Mouse (Mus musculus) limb, embryonic 13.5 days (tissue): ENCODE results near the gene Klf3. TPM values are rescaled to one million over a fixed set of nuclear protein-coding genes. Genes with fewer than 3 reads are reported as not detected.

Experiments used
- ATAC-seq: fragments of 200-750 bp; cut with Nextera tagmentation; 2 replicates; pipeline ENCODE4 v1.8.0; 2017; ENCODE audit warnings: low read depth, moderate number of reproducible peaks, moderate TSS enrichment; ENCODE audit not compliant: low FRiP score
- H3K27ac ChIP-seq: fragments of 300-500 bp; sonication (generic); 2 replicates; pipeline ENCODE4 v1.5.1; 2015; ENCODE audit warnings: inconsistent platforms, mild to moderate bottlenecking, moderate library complexity
- H3K27me3 ChIP-seq: fragments of 300-500 bp; sonication (generic); 2 replicates; pipeline ENCODE4 v1.6.1; 2015; ENCODE audit warnings: mild to moderate bottlenecking, inconsistent platforms
- H3K36me3 ChIP-seq: fragments of 300-500 bp; sonication (generic); 2 replicates; pipeline ENCODE4 v1.6.1; 2015; ENCODE audit warnings: inconsistent platforms, mild to moderate bottlenecking, moderate library complexity
- H3K4me1 ChIP-seq: fragments of 300-500 bp; sonication (generic); 2 replicates; pipeline ENCODE4 v1.6.1; 2015; ENCODE audit warnings: inconsistent platforms
- H3K4me2 ChIP-seq: fragments of 300-500 bp; sonication (generic); replicated peaks from 2 replicates; pipeline ENCODE4 v1.6.1; 2015; ENCODE audit warnings: inconsistent platforms, mild to moderate bottlenecking, moderate library complexity
- H3K4me3 ChIP-seq: fragments of 300-500 bp; sonication (generic); 2 replicates; pipeline ENCODE4 v1.5.1; 2015; ENCODE audit warnings: moderate library complexity, mild to moderate bottlenecking, inconsistent platforms
- H3K9ac ChIP-seq: fragments of 300-500 bp; sonication (generic); 2 replicates; pipeline ENCODE4 v1.6.1; 2015; ENCODE audit warnings: mild to moderate bottlenecking, inconsistent platforms
- H3K9me3 ChIP-seq: fragments of 300-500 bp; sonication (generic); 2 replicates; pipeline ENCODE4 v1.6.1; 2016; ENCODE audit warnings: inconsistent platforms
- WGBS: fragments of 180-500 bp; shearing (Covaris S2); methylation state at CpG from one replicate; pipeline ENCODE4 v1.1.7; 2015; 5-methylcytosine and 5-hydroxymethylcytosine counted together
- polyA plus RNA-seq: library from polyadenylated mRNA; unstranded; fragments of >200 nt; fragmentation: Nextera tagmentation; extraction: Ambion mirVana; gene quantifications from 2 replicates; pipeline ENCODE4 v1.2.1, GENCODE M21; 2015

Gene Klf3
- polyA plus RNA-seq, 1 experiment from 2014 or later, result 46.1 TPM

DNA sequence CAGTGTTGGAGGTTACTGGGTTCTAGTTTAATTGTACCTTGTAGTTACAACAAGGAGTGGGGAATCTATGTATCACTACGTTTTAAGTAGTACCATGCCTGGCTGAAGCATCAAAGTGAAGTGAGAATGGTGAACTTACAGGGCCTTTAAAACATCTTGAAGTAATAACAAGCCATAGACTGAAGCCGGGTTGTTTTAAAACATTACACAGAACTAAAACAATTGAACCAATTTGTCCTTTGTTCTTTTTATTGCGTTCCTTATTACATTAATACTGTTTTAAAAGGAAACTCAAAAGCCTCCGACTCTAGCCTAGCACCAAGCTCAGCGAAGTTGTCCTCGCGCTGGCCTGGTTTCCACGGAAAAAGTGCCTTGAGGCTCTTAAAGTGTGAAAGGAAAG lies 1.0 kb upstream of the Klf3 start:
- H3K4me2 ChIP-seq, result peak overlapping the region; percentile 75
- ATAC-seq, result no peak
- WGBS, result 1% methylated on average over 8 of the region's 8 CpGs
- peak overlapping the region; percentile 84 for H3K4me3 ChIP-seq
- H3K27me3 ChIP-seq, result no peaks in the 10 kb centered on the region
- no peaks in the 10 kb centered on the region; the same call in 1 of the 2 replicates for H3K36me3 ChIP-seq
- peaks cover 6% of the 10 kb centered on the region; the same call in 1 of the 2 replicates for H3K9me3 ChIP-seq
- peaks cover 28% of the 10 kb centered on the region for H3K4me1 ChIP-seq
- H3K27ac ChIP-seq, result peak overlapping the region; percentile 99
- peak overlapping the region; percentile 96 for H3K9ac ChIP-seq

DNA sequence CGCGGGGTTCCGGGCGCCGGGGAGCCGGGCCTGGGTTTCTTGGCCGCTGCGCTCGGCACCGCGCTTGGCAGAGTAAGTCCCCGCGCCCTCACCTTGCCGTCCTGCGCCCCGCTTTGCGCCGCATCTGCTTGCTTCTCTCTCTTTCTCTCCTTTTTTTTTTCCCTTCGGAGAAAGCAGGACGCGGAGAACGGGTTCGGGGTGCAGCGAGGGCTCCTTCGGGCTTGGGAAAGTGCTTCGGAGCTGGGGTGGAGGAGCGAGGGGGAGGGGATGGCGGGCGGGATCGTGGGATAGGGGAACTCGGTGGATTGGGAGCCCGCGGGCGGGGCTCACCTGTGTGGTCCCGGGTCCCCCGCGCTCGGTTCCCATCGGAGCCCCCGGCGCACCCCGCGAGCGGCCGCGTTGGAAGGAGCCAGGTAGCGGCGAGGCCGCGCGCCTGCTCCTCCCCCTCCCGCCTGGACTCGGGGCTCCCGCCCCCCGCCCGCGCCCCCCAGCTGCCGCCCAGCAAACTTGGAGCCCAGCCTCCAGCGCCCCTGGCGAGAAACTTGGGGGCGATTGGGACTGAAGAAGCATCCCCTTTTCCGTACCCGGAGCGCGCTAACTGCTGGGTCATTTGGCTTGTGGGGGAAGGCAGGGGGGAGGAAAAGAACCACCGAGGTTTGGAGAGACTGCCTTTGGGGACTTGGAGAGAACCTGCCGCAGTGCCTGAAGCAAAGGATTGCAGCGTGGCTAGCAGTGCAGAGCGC lies 703 bp downstream of the Klf3 start:
- Histone ChIP-seq H3K27me3 (no peaks in the 10 kb centered on the region), H3K4me2 (peak overlapping the region; percentile 75), H3K36me3 (no peaks in the 10 kb centered on the region; the same call in 1 of the 2 replicates), H3K4me3 (peak overlapping the region; percentile 84), H3K4me1 (peaks cover 44% of the 10 kb centered on the region), H3K27ac (peak overlapping the region; percentile 99), H3K9ac (peak overlapping the region; percentile 96), H3K9me3 (peaks cover 6% of the 10 kb centered on the region; the same call in 1 of the 2 replicates)
- under 1% methylated on average over 57 of the region's 69 CpGs for WGBS
- ATAC-seq, result no peak

DNA sequence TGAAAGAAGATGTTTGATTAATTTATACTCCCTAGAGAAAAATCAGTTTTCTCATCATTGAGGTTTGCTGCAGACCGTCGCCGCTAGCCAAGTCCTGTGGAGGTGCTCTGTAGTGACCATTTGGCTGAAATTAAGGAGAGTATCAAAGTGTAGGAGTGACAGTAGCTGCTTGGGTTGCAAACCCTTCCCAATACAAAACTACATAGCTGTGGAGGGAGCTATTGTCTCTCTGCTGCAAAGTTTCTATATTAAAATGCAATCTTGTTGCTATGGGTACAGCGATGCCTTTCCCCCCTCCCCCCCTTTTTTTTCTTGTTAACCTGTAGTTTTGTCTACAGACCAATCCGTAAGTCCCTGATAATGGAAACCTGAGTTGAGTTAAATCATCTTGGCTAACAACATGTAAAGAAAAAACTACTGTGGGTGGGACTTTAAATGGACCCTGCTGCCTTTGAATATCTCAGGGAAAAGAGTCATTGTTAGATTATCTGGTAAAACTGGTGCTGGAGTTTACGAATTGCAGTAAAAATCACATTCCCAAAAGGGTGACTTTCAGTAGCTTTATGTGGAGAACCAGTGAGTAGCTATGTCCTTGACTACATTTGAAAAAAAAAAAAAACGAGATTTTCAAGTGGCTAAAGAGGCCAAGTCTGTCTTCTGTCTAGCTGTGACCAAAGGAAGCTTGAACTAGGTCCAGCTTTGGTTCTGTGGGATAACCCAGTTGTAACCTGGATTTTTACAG lies 2.1 kb downstream of the Klf3 start:
- ATAC-seq, result no peak
- Histone ChIP-seq H3K4me2 (peak overlapping the region; percentile 61), H3K27me3 (no peaks in the 10 kb centered on the region), H3K4me3 (peak overlapping the region; percentile 84), H3K9ac (peak overlapping the region; percentile 65), H3K9me3 (no peaks in the 10 kb centered on the region), H3K4me1 (peaks cover 57% of the 10 kb centered on the region), H3K36me3 (peaks cover 5% of the 10 kb centered on the region), H3K27ac (peak overlapping the region; percentile 89)
- WGBS, result 4% methylated on average over 7 of the region's 7 CpGs

DNA sequence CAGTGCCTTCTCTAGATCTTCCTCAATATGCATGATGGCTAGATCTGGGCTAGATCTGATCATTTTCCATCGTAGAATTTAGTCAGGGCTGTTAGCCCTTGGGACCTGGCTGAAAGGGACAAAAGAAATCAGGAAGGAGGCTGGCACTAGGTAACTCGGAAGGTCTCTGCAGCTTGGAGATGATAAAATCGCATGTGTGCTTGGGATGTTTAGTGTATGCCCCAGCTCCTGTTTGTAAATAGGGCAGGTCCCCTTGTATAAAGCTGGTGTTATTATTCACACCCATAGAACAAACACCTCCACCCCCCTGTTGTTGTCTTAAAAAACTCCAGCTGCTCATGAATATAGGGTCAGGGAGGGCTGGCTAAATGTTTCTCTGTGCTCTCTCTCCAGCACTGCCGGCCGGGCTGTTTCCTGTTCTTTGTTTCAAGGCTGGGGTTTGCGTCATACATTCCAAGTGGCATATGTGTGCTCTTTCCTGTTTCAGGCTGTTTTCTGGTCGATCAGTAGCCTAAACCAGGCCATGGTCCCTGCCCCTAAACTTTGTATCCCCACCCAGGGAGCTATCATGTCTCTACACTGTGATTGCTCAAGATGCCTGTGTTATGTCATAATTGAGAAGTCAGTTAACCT lies 2.8 kb downstream of the Klf3 start:
- Histone ChIP-seq H3K27me3 (no peaks in the 10 kb centered on the region), H3K9ac (peak overlapping the region; percentile 65), H3K9me3 (no peaks in the 10 kb centered on the region), H3K4me2 (peak overlapping the region; percentile 61), H3K36me3 (peaks cover 5% of the 10 kb centered on the region), H3K4me3 (peak overlapping the region; percentile 84), H3K4me1 (peaks cover 64% of the 10 kb centered on the region), H3K27ac (peak overlapping the region; percentile 89)
- WGBS, result 1% methylated on average over 7 of the region's 7 CpGs
- no peak for ATAC-seq

DNA sequence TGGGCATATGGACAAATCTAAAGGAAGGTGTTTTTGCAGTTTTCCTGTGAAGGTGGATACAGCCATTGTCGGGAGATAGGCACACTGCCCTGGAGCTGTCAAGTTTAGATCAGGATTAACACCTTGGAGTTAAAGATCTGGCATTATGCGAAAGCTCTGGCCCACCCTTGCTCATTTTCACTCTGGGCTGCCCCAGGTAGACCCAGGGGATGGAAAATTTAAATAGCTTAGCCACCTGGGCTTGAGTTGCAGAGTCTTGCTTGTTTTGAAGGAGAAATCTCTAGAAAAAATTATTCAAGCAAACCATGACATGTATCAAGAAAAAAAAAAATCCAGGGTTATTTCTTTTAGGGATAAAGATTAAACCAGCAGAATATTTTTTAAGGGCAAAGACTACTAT lies 3.4 kb downstream of the Klf3 start:
- H3K9ac ChIP-seq, result peak overlapping the region; percentile 65
- H3K4me2 ChIP-seq, result peak overlapping the region; percentile 61
- no peaks in the 10 kb centered on the region for H3K9me3 ChIP-seq
- peaks cover 5% of the 10 kb centered on the region for H3K36me3 ChIP-seq
- H3K4me1 ChIP-seq, result peaks cover 70% of the 10 kb centered on the region
- no peak for ATAC-seq
- whole genome bisulfite sequencing, result 11% methylated on average over 2 of the region's 2 CpGs
- peak overlapping the region; percentile 89 for H3K27ac ChIP-seq
- H3K4me3 ChIP-seq, result peak overlapping the region; percentile 84
- H3K27me3 ChIP-seq, result no peaks in the 10 kb centered on the region

DNA sequence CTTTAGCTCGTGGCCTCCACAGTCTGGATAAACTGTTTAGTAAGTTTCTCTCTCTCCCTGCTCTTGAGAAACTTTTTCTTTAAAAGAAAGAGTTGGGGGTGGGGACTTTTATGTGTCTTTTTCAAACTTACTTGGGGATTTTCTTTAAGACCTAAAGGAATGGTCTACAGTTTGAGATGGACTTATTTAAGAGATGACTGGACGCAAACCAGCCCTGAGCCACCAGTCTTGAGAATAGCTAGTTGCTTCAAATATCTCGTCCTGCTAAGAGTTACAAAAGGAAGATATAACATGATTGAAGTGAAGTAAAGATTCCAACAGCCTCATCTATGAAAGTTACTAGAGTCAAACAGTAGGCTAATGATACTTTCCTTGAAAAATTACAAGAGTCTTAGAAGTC lies 4.0 kb downstream of the Klf3 start:
- Histone ChIP-seq H3K9ac (no peak overlapping the region), H3K27me3 (no peaks in the 10 kb centered on the region), H3K4me2 (peak overlapping the region; percentile 22; the same call in 1 of the 2 replicates), H3K4me3 (no peak overlapping the region), H3K4me1 (peaks cover 72% of the 10 kb centered on the region), H3K27ac (no peak overlapping the region), H3K36me3 (peaks cover 5% of the 10 kb centered on the region), H3K9me3 (no peaks in the 10 kb centered on the region)
- WGBS, result 61% methylated on average over 3 of the region's 3 CpGs
- ATAC-seq, result no peak

DNA sequence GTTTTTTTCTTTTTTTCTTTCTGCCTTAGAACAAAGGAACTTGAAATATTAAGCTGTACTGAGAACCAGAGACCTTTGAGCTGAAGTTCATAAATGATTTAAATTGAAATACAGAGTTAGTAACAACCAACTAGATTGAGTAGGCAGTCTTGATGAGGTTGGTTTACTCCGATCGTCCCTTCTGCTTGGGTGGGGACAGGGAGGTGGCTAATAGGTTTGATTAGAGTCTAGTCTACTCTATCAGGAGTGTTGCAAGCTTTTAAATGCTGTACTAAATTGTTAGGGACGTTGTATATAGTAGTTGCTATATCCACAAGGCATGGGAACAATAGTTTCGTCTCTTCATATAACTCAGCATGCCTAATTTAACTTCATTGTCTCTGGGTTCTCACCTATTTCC lies 4.4 kb downstream of the Klf3 start:
- no peaks in the 10 kb centered on the region for H3K9me3 ChIP-seq
- H3K36me3 ChIP-seq, result peaks cover 5% of the 10 kb centered on the region
- H3K27me3 ChIP-seq, result no peaks in the 10 kb centered on the region
- peaks cover 73% of the 10 kb centered on the region for H3K4me1 ChIP-seq
- WGBS, result 56% methylated on average over 4 of the region's 4 CpGs
- H3K4me3 ChIP-seq, result no peak overlapping the region; the same call in 1 of the 2 replicates
- no peak overlapping the region for H3K27ac ChIP-seq
- H3K4me2 ChIP-seq, result peak overlapping the region; percentile 40
- no peak for ATAC-seq
- H3K9ac ChIP-seq, result no peak overlapping the region

DNA sequence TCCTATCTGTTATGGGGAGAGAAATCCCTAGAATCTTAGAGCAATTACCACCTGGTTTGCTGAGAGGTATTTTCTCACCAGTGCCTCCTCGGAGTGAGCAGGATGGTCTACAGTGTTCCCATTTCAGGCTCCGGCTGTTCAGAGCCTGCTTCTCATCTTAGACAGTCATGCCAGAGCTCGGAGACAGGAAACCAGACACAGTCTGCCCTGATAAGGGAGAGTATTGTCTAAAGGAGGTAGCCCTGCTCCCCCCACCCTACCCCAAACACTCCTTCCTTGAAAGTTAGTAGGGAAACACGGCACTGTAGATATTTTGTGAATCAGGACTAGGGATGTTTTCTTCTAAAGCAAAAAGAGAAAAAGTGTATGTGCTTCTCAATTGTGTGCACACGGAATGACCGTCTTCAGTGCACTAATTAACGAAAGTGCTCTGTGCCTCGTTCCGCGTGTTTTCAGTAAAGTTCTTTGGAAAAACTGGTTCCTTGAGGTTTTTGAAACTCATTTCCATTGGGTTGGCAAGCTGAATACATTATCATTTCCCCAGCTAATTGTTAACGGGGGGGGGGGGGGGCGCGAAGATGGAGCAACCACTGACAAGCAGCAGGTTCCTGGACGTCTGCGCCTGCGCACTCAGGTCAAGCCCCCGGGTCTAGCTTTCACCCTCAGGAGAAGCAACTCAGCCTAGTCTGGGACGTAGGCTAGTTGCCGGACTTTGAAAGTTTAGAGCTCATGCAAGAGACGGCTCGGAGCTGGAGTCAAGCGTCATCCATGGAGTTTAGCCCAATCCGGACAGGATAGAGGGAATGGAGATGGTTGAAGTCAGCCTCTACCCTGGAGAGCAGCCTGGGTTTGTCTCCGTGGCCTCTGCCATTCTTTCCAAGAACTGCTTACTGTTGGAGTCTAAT lies 5.2 kb downstream of the Klf3 start:
- H3K27me3 ChIP-seq, result no peaks in the 10 kb centered on the region
- peaks cover 5% of the 10 kb centered on the region for H3K36me3 ChIP-seq
- H3K9ac ChIP-seq, result 0 out of 2 replicates have a peak overlapping the region, but pooled peaks have one; percentile 5
- H3K27ac ChIP-seq, result no peak overlapping the region
- peaks cover 81% of the 10 kb centered on the region for H3K4me1 ChIP-seq
- ATAC-seq, result no peak
- H3K4me2 ChIP-seq, result peak overlapping the region; percentile 40
- no peaks in the 10 kb centered on the region for H3K9me3 ChIP-seq
- no peak overlapping the region; the same call in 1 of the 2 replicates for H3K4me3 ChIP-seq
- 57% methylated on average over 24 of the region's 24 CpGs for WGBS

DNA sequence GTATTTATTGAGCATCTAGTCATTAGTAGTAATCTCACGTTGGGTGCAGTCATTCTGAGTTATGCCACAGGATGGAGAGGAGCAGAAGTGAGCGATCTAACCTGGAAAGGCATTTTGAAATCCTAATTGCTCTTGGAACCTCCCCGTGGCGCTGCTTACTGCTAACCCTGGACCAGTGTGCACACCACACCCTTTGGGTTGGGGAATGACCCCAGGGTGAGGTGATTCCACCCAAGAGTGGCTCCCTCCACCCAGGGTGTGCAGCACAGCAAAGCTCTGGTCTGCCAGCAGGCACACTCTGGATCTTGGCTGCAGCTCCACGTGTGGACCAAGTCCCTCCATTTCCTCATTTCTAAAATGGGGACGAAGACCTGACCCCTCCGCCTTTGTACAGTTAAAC lies 6.1 kb downstream of the Klf3 start:
- Histone ChIP-seq H3K27me3 (no peaks in the 10 kb centered on the region), H3K4me3 (no peak overlapping the region), H3K4me2 (0 out of 2 replicates have a peak overlapping the region, but pooled peaks have one; percentile 7), H3K9me3 (no peaks in the 10 kb centered on the region), H3K36me3 (peaks cover 5% of the 10 kb centered on the region), H3K4me1 (peaks cover 88% of the 10 kb centered on the region), H3K27ac (no peak overlapping the region), H3K9ac (no peak overlapping the region)
- WGBS, result 80% methylated on average over 7 of the region's 7 CpGs
- ATAC-seq, result no peak

DNA sequence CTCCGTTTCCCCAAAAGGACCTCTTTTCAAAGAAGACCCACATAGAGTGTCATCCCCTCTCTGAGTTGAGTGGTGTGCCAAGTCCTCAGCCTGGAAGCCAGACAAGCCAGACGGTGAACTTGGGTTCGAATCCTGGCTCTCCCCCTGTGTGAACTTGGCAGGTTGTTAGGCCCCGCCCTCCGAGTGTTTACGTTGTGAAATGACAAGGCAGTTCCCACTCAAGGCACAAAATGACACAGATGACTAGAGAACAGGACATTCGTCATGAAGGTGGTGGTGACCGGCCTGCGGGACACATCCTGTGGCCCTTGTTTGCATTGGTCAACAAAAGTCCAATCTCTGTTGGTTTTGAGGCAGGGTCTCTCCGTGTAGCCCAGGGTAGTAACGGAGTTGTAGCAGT lies 6.7 kb downstream of the Klf3 start:
- no peak for ATAC-seq
- H3K27ac ChIP-seq, result no peak overlapping the region; the same call in 1 of the 2 replicates

DNA sequence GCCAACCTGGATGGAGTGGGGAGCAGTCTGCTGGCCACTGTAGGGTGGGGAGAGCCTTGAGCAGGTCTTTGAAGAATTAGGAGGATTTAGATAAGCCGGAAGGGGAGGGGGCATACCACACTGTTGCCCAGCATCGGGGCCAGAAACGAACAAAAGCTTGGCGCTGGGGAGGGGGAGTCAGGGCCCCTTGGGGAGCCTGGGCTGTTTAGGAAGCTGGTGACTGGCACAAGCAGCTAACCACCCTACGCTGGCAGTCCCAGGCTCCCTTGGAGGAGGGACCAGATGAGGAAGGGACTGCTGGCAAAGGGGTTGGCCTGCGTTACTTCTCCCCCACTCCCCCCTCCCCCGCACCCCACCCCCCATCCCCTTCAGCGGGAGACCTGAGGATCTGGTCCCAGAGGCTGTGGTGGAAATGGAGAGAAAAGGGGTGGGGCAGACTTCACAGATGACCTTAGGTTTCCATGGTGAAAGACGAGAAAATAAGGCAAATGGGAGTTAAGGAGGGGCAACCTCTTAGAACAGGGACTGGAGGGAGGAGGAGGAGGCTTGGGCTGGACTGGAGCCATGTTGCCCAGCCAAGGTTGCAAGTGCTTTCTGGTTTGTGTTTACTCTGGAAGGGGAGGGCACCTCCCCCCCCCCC lies 7.8 kb downstream of the Klf3 start:
- Histone ChIP-seq H3K9ac (peak overlapping the region; percentile 51; the same call in 1 of the 2 replicates), H3K4me3 (0 out of 2 replicates have a peak overlapping the region, but pooled peaks have one; percentile 3), H3K36me3 (peaks cover 5% of the 10 kb centered on the region), H3K4me2 (peak overlapping the region; percentile 51), H3K27ac (peak overlapping the region; percentile 70), H3K27me3 (no peaks in the 10 kb centered on the region), H3K4me1 (peaks cover 83% of the 10 kb centered on the region), H3K9me3 (no peaks in the 10 kb centered on the region)
- WGBS, result 4% methylated on average over 8 of the region's 9 CpGs
- peak; percentile 12; the same call in 1 of the 2 replicates for ATAC-seq

More for the DNA sequence above, 6.7 kb downstream of the Klf3 start:
- Histone ChIP-seq H3K4me3 (no peak overlapping the region), H3K9me3 (no peaks in the 10 kb centered on the region), H3K4me2 (no peak overlapping the region), H3K36me3 (peaks cover 5% of the 10 kb centered on the region), H3K9ac (no peak overlapping the region), H3K27me3 (no peaks in the 10 kb centered on the region), H3K4me1 (peaks cover 89% of the 10 kb centered on the region)
- WGBS, result 88% methylated on average over 11 of the region's 11 CpGs
